Mouse (Mus musculus) frontal cortex, adult (tissue): ENCODE results near the gene Trpm5.

Experiments used
- ATAC-seq: cut with Nextera tagmentation; 2 replicates; pipeline ENCODE4 v1.9.2; 2017; ENCODE audit warnings: mild to moderate bottlenecking, moderate library complexity, mixed read lengths; ENCODE audit not compliant: low TSS enrichment

Gene Trpm5

GRCm38 (mm10) chr7:143040561-143040960, 53.9 kb downstream of the Trpm5 start:
- ATAC-seq, result no peak

- no peak for ATAC-seq
These were observed 56.1 kb downstream of the Trpm5 start for GRCm38 (mm10) chr7:143038174-143038931.

- ATAC-seq, result no peak
These were observed 57.1 kb downstream of the Trpm5 start for GRCm38 (mm10) chr7:143037306-143037705.

GRCm38 (mm10) chr7:143036787-143037186, 57.7 kb downstream of the Trpm5 start:
- ATAC-seq, result no peak

GRCm38 (mm10) chr7:143034519-143035450, 59.7 kb downstream of the Trpm5 start:
- no peak for ATAC-seq

GRCm38 (mm10) chr7:143034112-143034511, 60.3 kb downstream of the Trpm5 start:
- no peak for ATAC-seq

GRCm38 (mm10) chr7:143033581-143033980, 60.9 kb downstream of the Trpm5 start:
- peak; percentile 52; the same call in 1 of the 2 replicates for ATAC-seq

- ATAC-seq, result no peak
These were observed 62.6 kb downstream of the Trpm5 start for GRCm38 (mm10) chr7:143031816-143032215.

- no peak for ATAC-seq
These were observed 67.2 kb downstream of the Trpm5 start for GRCm38 (mm10) chr7:143027196-143027595.

GRCm38 (mm10) chr7:143025496-143025895, 68.9 kb downstream of the Trpm5 start:
- no peak for ATAC-seq

GRCm38 (mm10) chr7:143024293-143024692, 70.1 kb downstream of the Trpm5 start:
- ATAC-seq, result no peak

GRCm38 (mm10) chr7:143023499-143023898, 70.9 kb downstream of the Trpm5 start:
- ATAC-seq, result no peak

GRCm38 (mm10) chr7:143021356-143022164, 72.9 kb downstream of the Trpm5 start:
- ATAC-seq, result no peak

- ATAC-seq, result no peak
These were observed 73.7 kb downstream of the Trpm5 start for GRCm38 (mm10) chr7:143020764-143021163.

GRCm38 (mm10) chr7:143020040-143020439, 74.4 kb downstream of the Trpm5 start:
- ATAC-seq, result no peak
